Mouse (Mus musculus) CD4-positive, CD25-positive, alpha-beta regulatory T cell, adult 2 months (primary cell): ENCODE measurements at regions not wholly inside any gene's neighbourhood (a gene's known extent, or its start where the extent isn't known, plus 50 kb on each side); places are given as distances from the start of the nearest gene placed in this dataset.

ENCODE experiments used
- DNase-seq: peaks from one replicate; pipeline ENCODE4 v3.0.0-alpha.2; 2012; ENCODE audit warnings: low read depth, low spot score

- DNase-seq: no peak
These were observed 339.4 kb downstream of the Foxo1 start for GRCm38 (mm10) chr3:52607379-52608085.

GRCm38 (mm10) chr3:52605261-52605771 lies 337.2 kb downstream of the Foxo1 start:
- DNase-seq: no peak

GRCm38 (mm10) chr3:52603244-52603704 lies 335.1 kb downstream of the Foxo1 start:
- DNase-seq: no peak

GRCm38 (mm10) chr3:52601011-52601745 lies 333.0 kb downstream of the Foxo1 start:
- no peak for DNase-seq

- DNase-seq: no peak
These were observed 332.4 kb downstream of the Foxo1 start for GRCm38 (mm10) chr3:52600581-52600980.

GRCm38 (mm10) chr3:52600146-52600545 lies 332.0 kb downstream of the Foxo1 start:
- no peak for DNase-seq

GRCm38 (mm10) chr3:52586418-52586817 lies 318.3 kb downstream of the Foxo1 start:
- DNase-seq: no peak

- no peak for DNase-seq
These were observed 311.8 kb downstream of the Foxo1 start for GRCm38 (mm10) chr3:52579917-52580316.

- DNase-seq: no peak
These were observed 311.0 kb downstream of the Foxo1 start for GRCm38 (mm10) chr3:52579096-52579495.

- DNase-seq: no peak
These were observed 308.6 kb downstream of the Foxo1 start for GRCm38 (mm10) chr3:52576703-52577244.

- no peak for DNase-seq
These were observed 307.2 kb downstream of the Foxo1 start for GRCm38 (mm10) chr3:52575237-52575798.

- DNase-seq: no peak
These were observed 306.2 kb downstream of the Foxo1 start for GRCm38 (mm10) chr3:52574341-52574740.

- DNase-seq: no peak
These were observed 305.7 kb downstream of the Foxo1 start for GRCm38 (mm10) chr3:52573806-52574205.

GRCm38 (mm10) chr3:52572514-52573485 lies 304.7 kb downstream of the Foxo1 start:
- DNase-seq: peak; percentile 82

GRCm38 (mm10) chr3:52567606-52568372 lies 299.7 kb downstream of the Foxo1 start:
- peak; percentile 47 for DNase-seq

GRCm38 (mm10) chr3:52563595-52563994 lies 295.5 kb downstream of the Foxo1 start:
- DNase-seq: no peak

- DNase-seq: no peak
These were observed 294.7 kb downstream of the Foxo1 start for GRCm38 (mm10) chr3:52562816-52563215.

- DNase-seq: no peak
These were observed 291.3 kb downstream of the Foxo1 start for GRCm38 (mm10) chr3:52559481-52559880.

- DNase-seq: no peak
These were observed 290.6 kb downstream of the Foxo1 start for GRCm38 (mm10) chr3:52558765-52559164.

- peak; percentile 32 for DNase-seq
These were observed 289.2 kb downstream of the Foxo1 start for GRCm38 (mm10) chr3:52557296-52557695.
